Mouse (Mus musculus) C2C12 (cell line): Measurements from ENCODE around the gene Rorb. TPM values are rescaled to one million over a fixed set of nuclear protein-coding genes. Genes with fewer than 3 reads are reported as not detected.

ENCODE experiments used
- H3K27me3 ChIP-seq: one replicate; pipeline ENCODE4 v1.6.1; 2011; ENCODE audit not compliant: control insufficient read depth, insufficient read depth, insufficient read length
- H3K36me3 ChIP-seq: one replicate; pipeline ENCODE4 v1.6.1; 2011; ENCODE audit not compliant: control insufficient read depth, insufficient read depth
- H3K4me3 ChIP-seq: one replicate; pipeline ENCODE4 v1.5.1; 2011; ENCODE audit warnings: mild to moderate bottlenecking, control low read depth; ENCODE audit not compliant: poor library complexity, insufficient read depth, severe bottlenecking
- H3K79me2 ChIP-seq: one replicate; pipeline ENCODE4 v1.6.1; 2011; ENCODE audit not compliant: control insufficient read depth, insufficient read depth
- H3K79me3 ChIP-seq: one replicate; pipeline ENCODE4 v1.6.1; 2011; ENCODE audit warnings: low read depth, control low read depth
- H3ac ChIP-seq: one replicate; pipeline ENCODE3; 2011; ENCODE audit warnings: low read depth; ENCODE audit not compliant: control insufficient read depth, insufficient read length
- CEBPB ChIP-seq: IDR thresholded peaks from one replicate; pipeline ENCODE4 v1.6.1; 2011; ENCODE audit warnings: low read depth, mild to moderate bottlenecking, control low read depth, moderate library complexity
- CTCF ChIP-seq: IDR thresholded peaks from one replicate; pipeline ENCODE4 v1.5.1; 2011; ENCODE audit not compliant: control insufficient read depth, insufficient read depth, insufficient read length
- FOSL1 ChIP-seq: IDR thresholded peaks from one replicate; pipeline ENCODE4 v1.8.0; 2011; ENCODE audit warnings: mild to moderate bottlenecking, low read length; ENCODE audit not compliant: poor library complexity, insufficient read depth, severe bottlenecking
- MAX ChIP-seq: IDR thresholded peaks from one replicate; pipeline ENCODE4 v1.6.1; 2011; ENCODE audit warnings: mild to moderate bottlenecking, control low read depth
- MYOD1 ChIP-seq: IDR thresholded peaks from one replicate; pipeline ENCODE4 v1.6.1; 2011; ENCODE audit warnings: low read depth; ENCODE audit not compliant: control insufficient read depth, insufficient read length
- MYOG ChIP-seq: IDR thresholded peaks from one replicate; pipeline ENCODE4 v1.6.1; 2011; ENCODE audit not compliant: control insufficient read depth, insufficient read length; ENCODE audit errors: extremely low read depth
- USF1 ChIP-seq: IDR thresholded peaks from one replicate; pipeline ENCODE4 v1.6.1; 2011; ENCODE audit warnings: low read depth, mild to moderate bottlenecking, control low read depth, moderate library complexity
- polyA plus RNA-seq: library from polyadenylated mRNA; unstranded; fragments of >200 nt; fragmentation: generic; extraction: Trizol; gene quantifications from one replicate; pipeline ENCODE4 v1.2.1, GENCODE M21; 2012; ENCODE audit warnings: missing spikeins

Gene Rorb
- polyA plus RNA-seq, 1 experiment = 0.06 TPM

- Histone ChIP-seq H3K79me3 (no peaks in the 10 kb centered on the region), H3K4me3 (no peak overlapping the region), H3ac (no peak overlapping the region), H3K27me3 (no peaks in the 10 kb centered on the region), H3K36me3 (no peaks in the 10 kb centered on the region), H3K79me2 (no peaks in the 10 kb centered on the region)
- TF ChIP-seq MYOG (no peak), MYOD1 (no peak), CTCF (no peak), CEBPB (no peak), FOSL1 (no peak), MAX (no peak), USF1 (no peak)
Observed at GRCm38 (mm10) chr19:18969386-18969785, 141.6 kb downstream of the Rorb start.

- TF ChIP-seq USF1 = no peak
- Histone ChIP-seq H3K79me2 (no peaks in the 10 kb centered on the region), H3K4me3 (no peak overlapping the region), H3K79me3 (no peaks in the 10 kb centered on the region), H3ac (no peak overlapping the region), H3K36me3 (no peaks in the 10 kb centered on the region), H3K27me3 (no peaks in the 10 kb centered on the region)
Observed at GRCm38 (mm10) chr19:18967307-18967706, 143.7 kb downstream of the Rorb start.

- no peak overlapping the region for H3ac ChIP-seq
- no peaks in the 10 kb centered on the region for H3K27me3 ChIP-seq
- H3K79me3 ChIP-seq = no peaks in the 10 kb centered on the region
- TF ChIP-seq MYOG = no peak
- no peaks in the 10 kb centered on the region for H3K79me2 ChIP-seq
- H3K4me3 ChIP-seq = no peak overlapping the region
- no peaks in the 10 kb centered on the region for H3K36me3 ChIP-seq
Observed at GRCm38 (mm10) chr19:18959862-18960261, 151.1 kb downstream of the Rorb start.

GRCm38 (mm10) chr19:18952806-18953205 is 158.2 kb downstream of the Rorb start:
- Histone ChIP-seq H3K36me3 (no peaks in the 10 kb centered on the region), H3ac (no peak overlapping the region), H3K79me2 (no peaks in the 10 kb centered on the region), H3K79me3 (no peaks in the 10 kb centered on the region), H3K27me3 (no peaks in the 10 kb centered on the region), H3K4me3 (no peak overlapping the region)
- no peak for TF ChIP-seq MAX
- TF ChIP-seq FOSL1 = no peak
- TF ChIP-seq CEBPB = no peak
- TF ChIP-seq MYOG = no peak
- no peak for TF ChIP-seq USF1
- no peak for TF ChIP-seq MYOD1
- TF ChIP-seq CTCF = no peak

DNA sequence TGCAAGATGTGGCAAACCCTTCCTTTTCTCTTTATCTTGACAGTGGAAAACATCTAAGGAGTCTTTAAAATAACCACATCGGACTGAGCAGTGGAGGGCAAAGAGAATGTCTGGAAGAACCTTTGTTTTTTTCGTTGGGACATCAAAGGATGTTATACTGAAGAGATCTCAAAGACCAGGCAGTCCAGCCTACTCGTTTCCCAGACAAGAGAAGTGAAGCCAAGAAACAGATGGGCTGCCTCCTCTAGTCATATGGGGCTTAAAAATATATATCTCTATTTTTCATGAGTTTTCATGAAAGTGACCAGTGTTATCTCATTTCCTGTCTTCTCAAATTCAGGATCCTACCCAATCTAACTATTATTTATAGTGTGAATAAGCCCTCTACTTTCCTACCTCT is 163.8 kb downstream of the Rorb start:
- H3K79me3 ChIP-seq = no peaks in the 10 kb centered on the region
- no peak overlapping the region for H3ac ChIP-seq
- no peak overlapping the region for H3K4me3 ChIP-seq
- H3K27me3 ChIP-seq = no peaks in the 10 kb centered on the region
- H3K36me3 ChIP-seq = no peaks in the 10 kb centered on the region
- TF ChIP-seq MYOD1 (no peak), USF1 (no peak), CTCF (no peak), MAX (no peak), CEBPB (no peak), MYOG (no peak), FOSL1 (no peak)
- no peaks in the 10 kb centered on the region for H3K79me2 ChIP-seq

- Histone ChIP-seq H3K79me3 (no peaks in the 10 kb centered on the region), H3K27me3 (no peaks in the 10 kb centered on the region), H3K36me3 (no peaks in the 10 kb centered on the region), H3K79me2 (no peaks in the 10 kb centered on the region), H3K4me3 (no peak overlapping the region), H3ac (no peak overlapping the region)
- TF ChIP-seq CEBPB (no peak), CTCF (no peak), USF1 (no peak), FOSL1 (no peak), MYOD1 (no peak), MYOG (no peak), MAX (no peak)
Observed at GRCm38 (mm10) chr19:18945265-18945664, 165.7 kb downstream of the Rorb start.
